ENCODE assay signal across 9 mouse cellular contexts in the genomic region with DNA sequence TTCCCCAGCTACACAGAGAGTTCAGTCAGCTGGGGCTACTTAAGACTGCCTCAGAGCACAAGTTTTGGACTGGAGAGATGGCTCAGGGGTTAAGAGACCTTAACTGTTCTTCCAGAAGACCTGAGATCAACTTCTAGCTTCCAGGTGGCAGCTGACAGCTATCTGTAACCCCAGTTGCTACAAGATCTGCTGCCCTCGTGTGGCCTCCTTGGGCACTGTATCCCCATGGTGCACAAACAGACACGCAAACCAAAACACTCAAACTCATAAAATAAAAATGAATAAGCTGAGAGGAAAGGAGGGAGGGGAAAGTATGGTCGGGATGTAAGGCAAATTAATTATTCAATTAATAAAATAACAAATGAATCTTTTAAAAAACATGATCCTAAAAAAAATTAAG. TPM values are rescaled to one million over a fixed set of nuclear protein-coding genes. Genes with fewer than 3 reads are reported as not detected.
DNase-seq lines count a peak whose midpoint lies in the region; TF ChIP-seq lines count a peak whose summit lies in the region.
"Had no signal": no experiment of that assay in that cellular context is flagged by ENCODE, and none has a peak within 500 bp of the region (broad histone marks: within the 10 kb centered on the region; RNA-seq: fewer than 3 reads in every experiment).

No protein-coding gene starts in this region.

- H3K36me3 ChIP-seq in ES-E14 (ENCODE audit: control insufficient read depth, insufficient read depth, low read length, poor library complexity, severe bottlenecking), result no peaks in the 10 kb centered on the region
- H3K36me3 ChIP-seq: limb, embryonic 12.5 days had no signal

- no peak overlapping the region for H3K27ac ChIP-seq in layer of hippocampus, adult 2 months
- H3K27ac ChIP-seq in ES-E14 (ENCODE audit: insufficient read depth, low read depth, low read length, poor library complexity, severe bottlenecking), result no peak overlapping the region
- H3K27ac ChIP-seq: limb, embryonic 12.5 days had no signal

- peak; percentile 71 for TF ChIP-seq CTCF in layer of hippocampus, adult 2 months (conservative IDR thresholded peaks at IDR 0.05)

- H3K9me3 ChIP-seq in ES-E14 (ENCODE audit: control insufficient read depth, insufficient read depth, low read depth, low read length), result no peaks in the 10 kb centered on the region
- H3K9me3 ChIP-seq: limb, embryonic 12.5 days had no signal

- DNase-seq in layer of hippocampus, adult 2 months (ENCODE audit: low spot score in 2 of 2), result peak in 1 of 2 experiments; percentile 31
- no peak for DNase-seq in layer of hippocampus, postnatal 14 days (ENCODE audit: low spot score in 2 of 2)
- no peak for DNase-seq in ES-E14 (ENCODE audit: low read depth, low spot score)
- DNase-seq in c-Kit-positive CD71-positive TER-119-negative erythroid progenitor cells, embryonic 14.5 days (ENCODE audit: low read depth), result peak; percentile 9
- DNase-seq in retina, embryonic 14.5 days (ENCODE audit: low spot score), result peak; percentile 32
- no peak for DNase-seq in cerebellum, postnatal 36 days
- DNase-seq in frontal cortex, postnatal 25 days (ENCODE audit: low spot score in 2 of 2), result no peak
- no peak for DNase-seq in MN1 (ENCODE audit: low spot score)

- H3K9ac ChIP-seq in ES-E14 (ENCODE audit: insufficient read depth, low read depth, low read length, poor library complexity, severe bottlenecking), result no peak overlapping the region
- H3K9ac ChIP-seq: limb, embryonic 12.5 days had no signal

- H3K4me1 ChIP-seq in ES-E14 (ENCODE audit: control insufficient read depth in 2 of 2, insufficient read depth in 2 of 2, low read length in 2 of 2, poor library complexity in 1 of 2), result peaks cover 0 to 10% of the 10 kb centered on the region in 2 experiments; a peak in 2 of 4 replicates
- H3K4me1 ChIP-seq: limb, embryonic 12.5 days had no signal

- no peak overlapping the region for H3K4me3 ChIP-seq in layer of hippocampus, adult 2 months
- no peak overlapping the region for H3K4me3 ChIP-seq in ES-E14 (ENCODE audit: insufficient read depth in 1 of 2, low read depth in 1 of 2, low read length in 2 of 2, poor library complexity in 1 of 2, severe bottlenecking in 1 of 2)
- H3K4me3 ChIP-seq: limb, embryonic 12.5 days had no signal

- in situ Hi-C loops in ES-E14 (cut with MboI; ENCODE audit: low sequenced_read_pairs in 2 of 2, unreplicated experiment in 2 of 2), result no loop called here

TF ChIP-seq in ES-E14, 5 proteins besides CTCF, POLR2A, EP300 and RAD21:
- TF ChIP-seq MAFK (IDR thresholded peaks at IDR 0.05; ENCODE audit: insufficient read depth, low read depth, low read length) (no peak), ZC3H11A (IDR thresholded peaks at IDR 0.05; ENCODE audit: borderline replicate concordance, low read depth, low read length) (0 out of 2 replicates have a peak, but pooled peaks have one; percentile 6)

RNA-seq across cellular contexts. Expression of gene Fam89a, which starts 6.9 kb away (rescaled TPM):
- total RNA-seq in layer of hippocampus, adult 2 months (2021), result under 1 TPM; 0.27 to 0.54 TPM
- total RNA-seq in layer of hippocampus, postnatal 14 days (2021), result under 1 TPM; 0.67 to 0.97 TPM
- 1.6 and 2.9 TPM in 2 replicates for total RNA-seq in ES-E14 (2012; rRNA removed)

RNA-seq across cellular contexts. Expression of gene Trim67, which starts 34.3 kb away (rescaled TPM):
- 1 to 10 TPM; 2.9 to 3.1 TPM for total RNA-seq in layer of hippocampus, adult 2 months (2021)
- total RNA-seq in layer of hippocampus, postnatal 14 days (2021), result 10 to 100 TPM; 14.9 to 16.5 TPM
- total RNA-seq in ES-E14 (2012; rRNA removed), result 0.40 and 0.48 TPM in 2 replicates

RNA-seq across cellular contexts. Expression of gene Arv1, which starts 36.6 kb away (rescaled TPM):
- 10 to 100 TPM; 10.7 to 13.4 TPM for total RNA-seq in layer of hippocampus, adult 2 months (2021)
- total RNA-seq in layer of hippocampus, postnatal 14 days (2021), result 10 to 100 TPM; 11.3 to 13.3 TPM
- 25.1 and 28.3 TPM in 2 replicates for total RNA-seq in ES-E14 (2012; rRNA removed)

RNA-seq across cellular contexts. Expression of gene Ttc13, which starts 36.8 kb away (rescaled TPM):
- 10 to 100 TPM; 49.6 to 51.6 TPM for total RNA-seq in layer of hippocampus, adult 2 months (2021)
- total RNA-seq in layer of hippocampus, postnatal 14 days (2021), result 10 to 100 TPM; 51.8 to 54.9 TPM
- total RNA-seq in ES-E14 (2012; rRNA removed), result 74.8 and 108 TPM in 2 replicates

Comparison
In these comparisons a context has a peak if more than half of its experiments do, and no peak if none do; other contexts are left out.
1. DNase-seq: peak in c-Kit-positive CD71-positive TER-119-negative erythroid progenitor cells, embryonic 14.5 days (single experiment) and retina, embryonic 14.5 days (single experiment); none in layer of hippocampus, postnatal 14 days (0 of 2), ES-E14 (single experiment), cerebellum, postnatal 36 days (0 of 2), frontal cortex, postnatal 25 days (0 of 2) and MN1 (single experiment).